Mouse (Mus musculus): ENCODE measurements at regions not wholly inside any gene's neighbourhood (a gene's known extent, or its start where the extent isn't known, plus 50 kb on each side); places are given as distances from the start of the nearest gene placed in this dataset.

- no peak for DNase-seq
These were observed 113.6 kb upstream of the Armc2 start for GRCm38 (mm10) chr10:42131798-42132197.

- DNase-seq = no peak
These were observed 113.1 kb upstream of the Armc2 start for GRCm38 (mm10) chr10:42131298-42131697.

GRCm38 (mm10) chr10:42127865-42128419, 109.7 kb upstream of the Armc2 start:
- DNase-seq = no peak

DNA sequence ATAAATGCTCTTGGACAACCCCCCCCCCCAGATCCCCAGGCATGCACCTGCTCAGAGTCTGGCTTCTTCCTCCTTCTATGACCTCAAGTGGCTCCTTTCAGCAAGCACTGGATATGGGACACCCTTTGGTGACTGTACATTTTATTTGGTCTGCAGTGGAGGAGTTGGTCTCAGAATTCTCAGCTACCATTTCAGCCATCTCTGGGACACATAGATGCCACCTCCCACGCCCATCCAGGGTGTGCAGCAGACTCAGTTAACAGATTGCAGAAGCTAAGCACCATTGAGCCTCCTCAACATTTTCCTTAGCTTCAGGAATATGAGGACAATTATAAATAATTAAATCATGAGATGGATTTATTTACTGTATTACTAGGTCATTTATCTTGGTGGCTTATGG, 108.6 kb upstream of the Armc2 start:
- DNase-seq = no peak

DNA sequence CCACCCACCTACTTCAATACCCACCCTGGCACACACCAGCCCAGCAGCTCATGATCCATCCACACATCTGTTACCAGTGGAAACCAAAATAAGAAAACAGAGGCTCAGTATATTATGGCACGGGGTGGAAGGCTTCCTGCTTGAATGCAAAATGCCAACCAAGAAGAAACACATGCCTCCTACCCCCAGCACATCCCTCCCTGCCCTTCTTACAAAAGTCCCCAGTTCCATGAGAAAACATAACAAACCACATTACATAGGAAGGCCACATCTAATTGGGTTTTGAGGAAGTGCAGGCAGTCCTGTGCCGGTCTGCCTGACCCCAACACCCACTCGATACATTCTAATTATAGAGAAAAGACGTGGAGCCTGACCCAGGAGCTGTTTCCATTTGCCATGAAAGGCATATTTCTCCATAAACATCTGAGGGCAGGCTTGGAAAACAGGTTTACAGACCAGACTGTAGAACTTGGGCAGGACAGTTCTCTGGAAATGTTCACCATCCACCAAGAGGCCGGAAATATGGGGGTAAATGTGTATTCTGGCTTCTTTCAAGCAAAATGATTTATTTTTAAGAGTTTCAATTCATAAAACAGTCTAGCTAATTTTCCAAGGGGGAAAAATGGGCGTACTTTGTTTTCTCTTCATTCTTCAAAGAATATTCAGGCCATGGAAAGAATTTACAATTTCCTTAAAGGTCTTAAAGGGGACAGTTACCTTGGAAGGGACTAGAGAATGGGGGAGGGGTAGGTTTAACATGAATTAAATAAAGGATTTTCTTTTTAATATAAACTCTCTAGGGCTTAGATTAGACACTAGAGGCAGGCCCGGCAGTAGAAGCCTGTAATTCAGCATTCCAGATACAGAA, 104.8 kb upstream of the Armc2 start:
- no peak for DNase-seq

GRCm38 (mm10) chr10:42121984-42122383, 103.7 kb upstream of the Armc2 start:
- DNase-seq = no peak

GRCm38 (mm10) chr10:42119326-42119725, 101.1 kb upstream of the Armc2 start:
- no peak for DNase-seq

- DNase-seq = no peak
These were observed 100.3 kb upstream of the Armc2 start for GRCm38 (mm10) chr10:42118361-42119188.

GRCm38 (mm10) chr10:42117523-42117922, 99.3 kb upstream of the Armc2 start:
- DNase-seq = no peak

GRCm38 (mm10) chr10:42115920-42116298, 97.7 kb upstream of the Armc2 start:
- no peak for DNase-seq

GRCm38 (mm10) chr10:42115224-42115919, 97.1 kb upstream of the Armc2 start:
- no peak for DNase-seq

DNA sequence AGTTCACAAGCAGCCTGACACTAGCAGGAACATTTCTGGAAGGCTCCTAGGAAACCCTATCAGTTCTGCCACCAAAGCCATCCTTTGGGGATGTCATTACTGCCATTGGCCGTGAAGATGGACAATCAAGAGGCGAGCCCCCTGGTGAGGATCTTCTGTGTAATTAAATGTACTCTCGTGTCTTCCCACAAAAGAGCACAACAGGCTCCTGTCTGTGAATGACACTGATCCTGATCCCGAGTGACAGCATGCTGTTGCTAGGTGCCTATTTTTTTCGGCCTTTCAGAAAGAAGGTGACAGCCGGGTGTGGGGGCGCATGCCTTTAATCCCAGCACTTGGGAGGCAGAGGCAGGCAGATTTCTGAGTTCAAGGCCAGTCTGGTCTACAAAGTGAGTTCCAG, 92.5 kb upstream of the Armc2 start:
- no peak for DNase-seq

DNA sequence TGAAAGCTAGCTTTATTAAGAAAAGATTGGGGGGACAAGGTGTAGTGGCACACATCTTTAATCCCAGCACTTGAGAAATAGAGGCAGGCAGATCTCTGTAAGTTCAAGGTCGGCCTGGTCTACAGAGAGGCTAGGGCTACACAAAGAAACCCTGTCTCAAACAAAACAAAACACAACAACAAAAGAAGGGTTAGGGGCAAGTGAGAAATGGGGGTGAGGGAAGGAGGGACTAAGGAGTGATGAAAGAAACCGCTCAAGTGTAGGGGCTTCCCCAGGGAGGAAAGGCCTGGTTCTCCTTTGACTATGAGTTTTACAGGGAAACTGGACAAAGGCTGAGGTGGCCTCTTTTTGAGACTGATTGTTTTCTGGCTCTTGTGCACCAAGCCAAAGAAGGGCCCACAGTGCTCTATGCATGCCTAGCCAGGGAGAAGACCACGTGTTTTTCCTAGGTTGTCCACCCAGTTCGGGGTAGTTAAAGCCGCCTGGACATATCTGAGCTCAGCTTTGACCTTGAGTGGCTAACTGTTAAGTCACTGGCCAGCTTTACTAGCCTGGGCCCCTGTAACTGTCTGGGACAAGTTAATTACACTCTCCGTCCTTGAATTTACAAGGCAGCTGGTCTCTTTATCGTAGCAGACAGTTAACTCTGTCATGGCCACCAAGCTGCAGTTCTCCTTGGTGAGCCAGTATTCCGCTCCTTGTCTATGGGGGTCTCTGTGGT, 90.2 kb upstream of the Armc2 start:
- no peak for DNase-seq

DNA sequence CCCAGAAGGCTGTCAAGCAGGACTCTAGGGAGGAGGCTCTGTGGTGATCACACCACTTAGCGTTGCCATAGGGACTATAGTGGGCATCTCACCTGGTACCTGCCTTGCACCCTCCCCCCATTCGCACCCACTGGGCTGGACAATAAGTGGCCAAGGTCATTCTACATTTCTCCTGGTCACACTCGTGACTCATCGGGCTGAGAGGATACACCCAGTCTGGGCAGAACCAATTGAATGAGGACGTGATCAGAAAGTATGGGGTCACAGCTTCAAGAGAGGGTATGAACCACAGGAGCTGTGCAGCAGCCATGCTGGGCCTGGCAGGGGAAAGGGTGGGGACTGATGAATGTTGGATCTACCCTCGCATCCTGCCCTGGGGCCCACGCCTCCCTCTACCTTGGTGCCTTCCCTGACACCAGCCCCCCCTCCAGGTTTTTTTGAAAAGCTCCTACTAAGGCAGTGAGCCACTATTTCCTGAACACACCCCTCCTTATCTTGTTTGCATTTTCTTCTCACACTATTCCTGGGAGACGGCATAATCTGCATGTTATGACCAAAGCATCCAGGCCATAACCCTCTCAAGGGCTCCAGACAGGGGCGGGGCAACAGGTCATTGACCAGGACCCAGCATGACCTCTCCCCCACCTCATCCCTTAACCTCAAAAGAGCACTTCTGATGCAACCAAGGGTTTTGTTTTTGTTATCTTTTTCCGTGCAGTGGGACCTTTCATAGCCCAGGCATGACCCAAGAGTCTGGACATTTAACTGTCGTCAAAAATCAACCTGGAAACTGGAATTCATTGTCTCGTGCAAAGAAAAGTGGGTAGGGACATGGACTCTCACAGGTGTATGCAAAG, 89.4 kb upstream of the Armc2 start:
- no peak for DNase-seq

DNA sequence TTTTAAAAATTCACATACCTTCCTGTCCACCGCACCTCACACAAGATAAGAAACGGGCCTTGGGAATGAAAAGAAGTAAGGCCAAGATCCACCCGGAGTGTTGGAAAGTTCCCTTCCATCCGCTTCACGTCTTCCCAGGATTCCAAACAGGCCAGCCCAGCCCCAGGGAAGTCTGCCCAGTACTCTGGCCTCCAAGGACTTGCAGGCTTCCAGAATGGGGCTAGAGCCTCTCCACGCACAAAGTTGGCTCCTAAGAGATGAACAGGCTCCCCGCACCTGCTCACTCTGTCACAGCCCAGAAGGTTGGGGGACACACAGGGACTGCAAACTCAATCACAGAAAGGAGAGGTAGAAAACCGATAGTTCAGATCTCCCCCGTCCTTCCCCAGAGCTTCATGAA, 88.4 kb upstream of the Armc2 start:
- DNase-seq = no peak

- DNase-seq = no peak
These were observed 86.8 kb upstream of the Armc2 start for GRCm38 (mm10) chr10:42105083-42105482.

GRCm38 (mm10) chr10:42102320-42102719, 84.1 kb upstream of the Armc2 start:
- DNase-seq = no peak

GRCm38 (mm10) chr10:42101096-42101495, 82.9 kb upstream of the Armc2 start:
- DNase-seq = no peak

- no peak for DNase-seq
These were observed 78.7 kb upstream of the Armc2 start for GRCm38 (mm10) chr10:42096924-42097323.

DNA sequence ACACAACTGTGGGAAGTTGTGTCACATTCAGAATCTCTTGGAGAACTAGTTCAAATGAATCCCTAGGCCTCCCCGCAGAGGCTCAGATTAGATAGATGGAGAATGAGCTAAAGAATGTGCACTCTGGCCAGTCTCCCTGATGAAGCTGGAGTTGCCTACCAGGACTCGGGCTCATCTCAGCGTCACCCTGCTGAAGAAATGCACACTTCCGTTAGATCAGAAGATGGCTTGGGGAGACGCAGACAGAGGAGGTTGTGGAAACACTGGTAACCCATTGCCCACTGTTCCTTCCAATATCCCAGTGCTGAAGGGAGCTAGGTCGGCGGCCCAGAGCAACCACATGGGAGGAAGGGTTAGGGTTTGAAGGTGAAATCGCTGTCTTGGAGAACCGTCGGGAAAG, 77.7 kb upstream of the Armc2 start:
- no peak for DNase-seq

- no peak for DNase-seq
These were observed 76.2 kb upstream of the Armc2 start for GRCm38 (mm10) chr10:42094274-42095000.
